Mouse (Mus musculus): ENCODE data around the gene Tmem62. TPM values are rescaled to one million over a fixed set of nuclear protein-coding genes. Genes with fewer than 3 reads are reported as not detected.
A peak's percentile ranks its signal among the peaks of the same experiment; 100 is the strongest.

Tmem62 gene
- polyA plus RNA-seq (2011; ENCODE audit: insufficient read length, low read depth, missing spikeins) = 5.0 and 8.0 TPM in 2 replicates

- peak; percentile 36; the same call in 1 of the 2 replicates for TF ChIP-seq POLR2A (IDR thresholded peaks at IDR 0.05; ENCODE audit: low read depth, low read length)
- TF ChIP-seq CTCF (IDR thresholded peaks at IDR 0.05; ENCODE audit: borderline replicate concordance, insufficient read depth, low read length) = no peak
- Histone ChIP-seq H3K4me1 (ENCODE audit: control insufficient read depth, insufficient read depth, low read length) (peaks cover 8% of the 10 kb centered on the region), H3K27ac (ENCODE audit: insufficient read depth, low read length) (no peak within 1 kb of the TSS), H3K4me3 (ENCODE audit: insufficient read depth, low read length) (peak within 1 kb of the TSS; percentile 78)
These were observed at the start of gene Tmem62 for GRCm38 (mm10) chr2:120976990-120977925. Tmem62 (plus strand) TSS chr2:120977017.

GRCm38 (mm10) chr2:120933038-120933437 lies 43.8 kb upstream of the Tmem62 start:
- TF ChIP-seq CTCF (IDR thresholded peaks at IDR 0.05; ENCODE audit: borderline replicate concordance, insufficient read depth, low read length) (no peak), POLR2A (IDR thresholded peaks at IDR 0.05; ENCODE audit: low read depth, low read length) (no peak)
- Histone ChIP-seq H3K4me3 (ENCODE audit: insufficient read depth, low read length) (no peak overlapping the region), H3K27ac (ENCODE audit: insufficient read depth, low read length) (no peak overlapping the region), H3K4me1 (ENCODE audit: control insufficient read depth, insufficient read depth, low read length) (no peaks in the 10 kb centered on the region)

- no peak overlapping the region for H3K4me3 ChIP-seq (ENCODE audit: insufficient read depth, low read length)
- H3K27ac ChIP-seq (ENCODE audit: insufficient read depth, low read length) = no peak overlapping the region
- TF ChIP-seq CTCF (IDR thresholded peaks at IDR 0.05; ENCODE audit: borderline replicate concordance, insufficient read depth, low read length) = no peak
- no peak for TF ChIP-seq POLR2A (IDR thresholded peaks at IDR 0.05; ENCODE audit: low read depth, low read length)
- H3K4me1 ChIP-seq (ENCODE audit: control insufficient read depth, insufficient read depth, low read length) = no peaks in the 10 kb centered on the region
These were observed 25.6 kb upstream of the Tmem62 start for GRCm38 (mm10) chr2:120951208-120951607.

- no peak for TF ChIP-seq CTCF (IDR thresholded peaks at IDR 0.05; ENCODE audit: borderline replicate concordance, insufficient read depth, low read length)
- no peak for TF ChIP-seq POLR2A (IDR thresholded peaks at IDR 0.05; ENCODE audit: low read depth, low read length)
- no peak overlapping the region for H3K27ac ChIP-seq (ENCODE audit: insufficient read depth, low read length)
- H3K4me1 ChIP-seq (ENCODE audit: control insufficient read depth, insufficient read depth, low read length) = no peaks in the 10 kb centered on the region
- no peak overlapping the region for H3K4me3 ChIP-seq (ENCODE audit: insufficient read depth, low read length)
These were observed 24.5 kb upstream of the Tmem62 start for GRCm38 (mm10) chr2:120952176-120952938.

GRCm38 (mm10) chr2:120959363-120959762 lies 17.5 kb upstream of the Tmem62 start:
- H3K4me1 ChIP-seq (ENCODE audit: control insufficient read depth, insufficient read depth, low read length) = peaks cover 5% of the 10 kb centered on the region; the same call in 1 of the 2 replicates
- TF ChIP-seq CTCF (IDR thresholded peaks at IDR 0.05; ENCODE audit: borderline replicate concordance, insufficient read depth, low read length) (no peak), POLR2A (IDR thresholded peaks at IDR 0.05; ENCODE audit: low read depth, low read length) (no peak)
- no peak overlapping the region for H3K27ac ChIP-seq (ENCODE audit: insufficient read depth, low read length)
- H3K4me3 ChIP-seq (ENCODE audit: insufficient read depth, low read length) = no peak overlapping the region

- TF ChIP-seq POLR2A (IDR thresholded peaks at IDR 0.05; ENCODE audit: low read depth, low read length) (no peak), CTCF (IDR thresholded peaks at IDR 0.05; ENCODE audit: borderline replicate concordance, insufficient read depth, low read length) (no peak)
- Histone ChIP-seq H3K4me1 (ENCODE audit: control insufficient read depth, insufficient read depth, low read length) (peaks cover 5% of the 10 kb centered on the region; the same call in 1 of the 2 replicates), H3K27ac (ENCODE audit: insufficient read depth, low read length) (no peak overlapping the region), H3K4me3 (ENCODE audit: insufficient read depth, low read length) (no peak overlapping the region)
These were observed 17.0 kb upstream of the Tmem62 start for GRCm38 (mm10) chr2:120959827-120960226.

- Histone ChIP-seq H3K27ac (ENCODE audit: insufficient read depth, low read length) (no peak overlapping the region), H3K4me3 (ENCODE audit: insufficient read depth, low read length) (no peak overlapping the region), H3K4me1 (ENCODE audit: control insufficient read depth, insufficient read depth, low read length) (peaks cover 5% of the 10 kb centered on the region; the same call in 1 of the 2 replicates)
- TF ChIP-seq CTCF (IDR thresholded peaks at IDR 0.05; ENCODE audit: borderline replicate concordance, insufficient read depth, low read length) = no peak
These were observed 16.6 kb upstream of the Tmem62 start for GRCm38 (mm10) chr2:120960261-120960660.

- no peak overlapping the region for H3K27ac ChIP-seq (ENCODE audit: insufficient read depth, low read length)
- H3K4me1 ChIP-seq (ENCODE audit: control insufficient read depth, insufficient read depth, low read length) = peaks cover 5% of the 10 kb centered on the region; the same call in 1 of the 2 replicates
- H3K4me3 ChIP-seq (ENCODE audit: insufficient read depth, low read length) = no peak overlapping the region
- no peak for TF ChIP-seq POLR2A (IDR thresholded peaks at IDR 0.05; ENCODE audit: low read depth, low read length)
- no peak for TF ChIP-seq CTCF (IDR thresholded peaks at IDR 0.05; ENCODE audit: borderline replicate concordance, insufficient read depth, low read length)
These were observed 13.7 kb upstream of the Tmem62 start for GRCm38 (mm10) chr2:120963110-120963509.

GRCm38 (mm10) chr2:120965486-120965885 lies 11.3 kb upstream of the Tmem62 start:
- Histone ChIP-seq H3K27ac (ENCODE audit: insufficient read depth, low read length) (no peak overlapping the region), H3K4me3 (ENCODE audit: insufficient read depth, low read length) (no peak overlapping the region), H3K4me1 (ENCODE audit: control insufficient read depth, insufficient read depth, low read length) (no peaks in the 10 kb centered on the region; the same call in 1 of the 2 replicates)
- TF ChIP-seq CTCF (IDR thresholded peaks at IDR 0.05; ENCODE audit: borderline replicate concordance, insufficient read depth, low read length) (no peak), POLR2A (IDR thresholded peaks at IDR 0.05; ENCODE audit: low read depth, low read length) (no peak)
